Mouse (Mus musculus) CH12.LX (cell line): ENCODE measurements around the gene Bcr.

Source experiments
- BHLHE40 ChIP-seq: IDR thresholded peaks from 2 replicates; pipeline ENCODE4 v1.6.1; 2011; ENCODE audit warnings: mild to moderate bottlenecking, low read depth, low read length, improper control_type of control experiment
- CTCF ChIP-seq, 2 experiments: IDR thresholded peaks in 1 of 2; conservative IDR thresholded peaks in 1 of 2; 2 replicates each; pipeline ENCODE4 v1.5.1; 2011 to 2012; ENCODE audit warnings: low read depth in 2 of 2, low read length in 2 of 2, improper control_type of control experiment in 1 of 2, inconsistent platforms in 1 of 2, mild to moderate bottlenecking in 1 of 2, moderate library complexity in 1 of 2
- E2F4 ChIP-seq: IDR thresholded peaks from 2 replicates; pipeline ENCODE4 v1.6.1; 2011; ENCODE audit warnings: low read depth, low read length, improper control_type of control experiment; ENCODE audit not compliant: insufficient replicate concordance
- EP300 ChIP-seq: IDR thresholded peaks from 2 replicates; pipeline ENCODE4 v1.6.1; 2011; ENCODE audit warnings: low read length, improper control_type of control experiment
- ETS1 ChIP-seq: conservative IDR thresholded peaks from 2 replicates; pipeline ENCODE4 v1.6.1; 2012; ENCODE audit warnings: low read depth, mild to moderate bottlenecking, inconsistent platforms, low read length, improper control_type of control experiment, moderate library complexity
- GABPA ChIP-seq: IDR thresholded peaks from 2 replicates; pipeline ENCODE4 v1.6.1; 2012; ENCODE audit warnings: low read depth, low read length, improper control_type of control experiment, inconsistent platforms; ENCODE audit not compliant: insufficient replicate concordance
- JUN ChIP-seq: IDR thresholded peaks from 2 replicates; pipeline ENCODE4 v1.6.1; 2011; ENCODE audit warnings: low read depth, mild to moderate bottlenecking, low read length, improper control_type of control experiment, moderate library complexity; ENCODE audit not compliant: insufficient read depth
- JUND ChIP-seq: conservative IDR thresholded peaks from 2 replicates; pipeline ENCODE4 v1.6.1; 2011; ENCODE audit warnings: low read depth, low read length, improper control_type of control experiment
- KAT2A ChIP-seq: IDR thresholded peaks from 2 replicates; pipeline ENCODE4 v1.6.1; 2012; ENCODE audit warnings: low read length, improper control_type of control experiment, inconsistent platforms; ENCODE audit not compliant: insufficient replicate concordance
- MAFK ChIP-seq: IDR thresholded peaks from 2 replicates; pipeline ENCODE4 v1.6.1; 2011; ENCODE audit warnings: low read length, improper control_type of control experiment; ENCODE audit not compliant: insufficient replicate concordance
- POLR2A ChIP-seq: IDR thresholded peaks from 2 replicates; pipeline ENCODE4 v1.6.1; 2011; ENCODE audit warnings: low read depth, mild to moderate bottlenecking, improper control_type of control experiment, low read length
- SMC3 ChIP-seq: IDR thresholded peaks from 2 replicates; pipeline ENCODE4 v1.6.1; 2011; ENCODE audit warnings: low read depth, low read length, improper control_type of control experiment
- TCF12 ChIP-seq: IDR thresholded peaks from 2 replicates; pipeline ENCODE4 v1.6.1; 2014; ENCODE audit warnings: low read depth, mild to moderate bottlenecking, inconsistent platforms, low read length, improper control_type of control experiment
- USF2 ChIP-seq: conservative IDR thresholded peaks from 2 replicates; pipeline ENCODE4 v1.6.1; 2011; ENCODE audit warnings: low read depth, low read length, improper control_type of control experiment

GRCm38 (mm10) chr10:75053655-75054054 is 6.7 kb upstream of the Bcr start:
- TF ChIP-seq CTCF (conservative IDR thresholded peaks at IDR 0.05 in 1 of 2, IDR thresholded peaks at IDR 0.05 in 1 of 2; ENCODE audit: low read depth in 2 of 2, low read length in 2 of 2), result no peak
- TF ChIP-seq BHLHE40, result no peak
- no peak for TF ChIP-seq POLR2A
- no peak for TF ChIP-seq JUN
- TF ChIP-seq USF2, result no peak
- TF ChIP-seq TCF12, result no peak
- TF ChIP-seq ETS1, result no peak
- no peak for TF ChIP-seq GABPA
- TF ChIP-seq SMC3, result no peak
- TF ChIP-seq E2F4, result no peak
- TF ChIP-seq EP300, result no peak
- no peak for TF ChIP-seq KAT2A
- no peak for TF ChIP-seq JUND
- no peak for TF ChIP-seq MAFK
